Comparison of ENCODE assay signal across 8 mouse cellular contexts in genomic region chr11:106515079-106515745, GRCm38 (mm10). TPM values are rescaled to one million over a fixed set of nuclear protein-coding genes. Genes with fewer than 3 reads are reported as not detected.
DNase-seq lines count a peak whose midpoint lies in the region; ATAC-seq and TF ChIP-seq lines count a peak whose summit lies in the region.

No protein-coding gene starts in this region.

- no peak for TF ChIP-seq CTCF in layer of hippocampus, adult 2 months (conservative IDR thresholded peaks at IDR 0.05)

- ATAC-seq in common myeloid progenitor, adult 5-6 weeks (replicated peaks; ENCODE audit: low read depth, poor library complexity, severe bottlenecking), result peak; percentile 69
- ATAC-seq in limb, embryonic 13.5 days (ENCODE audit: low FRiP score, low read depth), result 0 out of 2 replicates have a peak, but pooled peaks have one; percentile 21
- ATAC-seq in neural tube, embryonic 13.5 days (ENCODE audit: low read depth), result peak; percentile 62; the same call in 1 of the 2 replicates

- H3K9ac ChIP-seq in limb, embryonic 13.5 days, result no peak overlapping the region
- H3K9ac ChIP-seq in neural tube, embryonic 13.5 days, result 0 out of 2 replicates have a peak overlapping the region, but pooled peaks have one; percentile 4

- H3K27me3 ChIP-seq in limb, embryonic 13.5 days, result no peaks in the 10 kb centered on the region
- no peaks in the 10 kb centered on the region for H3K27me3 ChIP-seq in neural tube, embryonic 13.5 days

- H3K27ac ChIP-seq in layer of hippocampus, adult 2 months, result peak overlapping the region; percentile 71
- H3K27ac ChIP-seq in limb, embryonic 13.5 days, result peak overlapping the region; percentile 39; the same call in 1 of the 2 replicates
- peak overlapping the region; percentile 63; the same call in 1 of the 2 replicates for H3K27ac ChIP-seq in neural tube, embryonic 13.5 days (replicated peaks)

- no peak overlapping the region for H3K4me2 ChIP-seq in limb, embryonic 13.5 days (replicated peaks)
- H3K4me2 ChIP-seq in neural tube, embryonic 13.5 days, result no peak overlapping the region

- DNase-seq in layer of hippocampus, adult 2 months (ENCODE audit: low spot score in 2 of 2), result no peak
- no peak for DNase-seq in layer of hippocampus, adult 11-12 months (ENCODE audit: low spot score)
- no peak for DNase-seq in spleen, postnatal 4 days (ENCODE audit: low spot score in 2 of 2)
- no peak for DNase-seq in adrenal gland, postnatal 14 days
- DNase-seq in retina, embryonic 14.5 days (ENCODE audit: low spot score), result no peak

- H3K4me1 ChIP-seq in limb, embryonic 13.5 days, result peaks cover 42% of the 10 kb centered on the region
- peaks cover 36% of the 10 kb centered on the region for H3K4me1 ChIP-seq in neural tube, embryonic 13.5 days (replicated peaks)

- 65% methylated on average over 16 of the region's 16 CpGs for WGBS in limb, embryonic 13.5 days
- 54% methylated on average over 16 of the region's 16 CpGs for WGBS in neural tube, embryonic 13.5 days

- H3K9me3 ChIP-seq in limb, embryonic 13.5 days, result no peaks in the 10 kb centered on the region
- no peaks in the 10 kb centered on the region for H3K9me3 ChIP-seq in neural tube, embryonic 13.5 days

- H3K4me3 ChIP-seq in layer of hippocampus, adult 2 months, result no peak overlapping the region
- no peak overlapping the region for H3K4me3 ChIP-seq in limb, embryonic 13.5 days
- H3K4me3 ChIP-seq in neural tube, embryonic 13.5 days, result no peak overlapping the region

- peaks cover 25% of the 10 kb centered on the region for H3K36me3 ChIP-seq in limb, embryonic 13.5 days
- H3K36me3 ChIP-seq in neural tube, embryonic 13.5 days, result peaks cover 22% of the 10 kb centered on the region

RNA-seq across cellular contexts. Expression of gene Ern1, which starts 27.6 kb away (rescaled TPM):
- 10 to 100 TPM; 11.2 to 11.8 TPM for total RNA-seq in layer of hippocampus, adult 2 months (2021)
- 21.1 and 32.6 TPM in 2 replicates for total RNA-seq in common myeloid progenitor, adult 5-6 weeks (2017)
- 6.8 and 7.6 TPM in 2 replicates for polyA plus RNA-seq in limb, embryonic 13.5 days (2015; fragmentation: Nextera tagmentation; extraction: Ambion mirVana)
- polyA plus RNA-seq in neural tube, embryonic 13.5 days (2015; fragmentation: Nextera tagmentation; extraction: Ambion mirVana), result 5.7 and 6.4 TPM in 2 replicates
- 80.9 and 82.3 TPM in 2 replicates for total RNA-seq in adrenal gland, postnatal 14 days (2021)
